Mouse (Mus musculus) neural tube, embryonic 14.5 days (tissue): ENCODE measurements around the gene Ppargc1a. TPM values are rescaled to one million over a fixed set of nuclear protein-coding genes. Genes with fewer than 3 reads are reported as not detected.
A peak's percentile ranks its signal among the peaks of the same experiment; 100 is the strongest.

Experiments used
- ATAC-seq: fragments of 200-750 bp; cut with Nextera tagmentation; 2 replicates; pipeline ENCODE4 v1.8.0; 2017; ENCODE audit warnings: low read depth, mild to moderate bottlenecking, moderate TSS enrichment, moderate library complexity
- H3K27ac ChIP-seq: fragments of 300-500 bp; sonication (generic); 2 replicates; pipeline ENCODE4 v1.5.1; 2014; ENCODE audit warnings: low read depth, mild to moderate bottlenecking, control low read depth, low read length, moderate library complexity, mixed read lengths
- H3K27me3 ChIP-seq: fragments of 300-500 bp; sonication (generic); 2 replicates; pipeline ENCODE4 v1.6.1; 2014; ENCODE audit warnings: low read length; ENCODE audit not compliant: control insufficient read depth, insufficient read depth
- H3K36me3 ChIP-seq: fragments of 300-500 bp; sonication (generic); 2 replicates; pipeline ENCODE4 v1.6.1; 2014; ENCODE audit warnings: low read length, mixed read lengths; ENCODE audit not compliant: control insufficient read depth, insufficient read depth
- H3K4me1 ChIP-seq: fragments of 300-500 bp; sonication (generic); 2 replicates; pipeline ENCODE4 v1.6.1; 2014; ENCODE audit warnings: low read length; ENCODE audit not compliant: control insufficient read depth, insufficient read depth
- H3K4me2 ChIP-seq: fragments of 300-500 bp; sonication (generic); 2 replicates; pipeline ENCODE4 v1.6.1; 2014; ENCODE audit warnings: mild to moderate bottlenecking, low read depth, low read length, control low read depth
- H3K4me3 ChIP-seq: fragments of 300-500 bp; sonication (generic); 2 replicates; pipeline ENCODE4 v1.5.1; 2014; ENCODE audit warnings: low read depth, low read length, control low read depth, mixed read lengths
- H3K9ac ChIP-seq: fragments of 300-500 bp; sonication (generic); replicated peaks from 2 replicates; pipeline ENCODE4 v1.6.1; 2014; ENCODE audit warnings: low read depth, mild to moderate bottlenecking, control low read depth, low read length, mixed read lengths
- H3K9me3 ChIP-seq: fragments of 300-500 bp; sonication (generic); 2 replicates; pipeline ENCODE4 v1.6.1; 2016; ENCODE audit warnings: low read length; ENCODE audit not compliant: control insufficient read depth
- WGBS: fragments of 180-500 bp; shearing (Covaris S2); extraction: QIAGEN DNeasy Blood & Tissue Kit; methylation state at CpG from one replicate; pipeline ENCODE4 v1.1.7; 2014; 5-methylcytosine and 5-hydroxymethylcytosine counted together
- polyA plus RNA-seq: library from polyadenylated mRNA; unstranded; fragments of >200 nt; fragmentation: Nextera tagmentation; extraction: Ambion mirVana; gene quantifications from 2 replicates; pipeline ENCODE4 v1.2.1, GENCODE M21; 2014

Gene Ppargc1a
- polyA plus RNA-seq, 1 experiment from 2014 or later: 23.3 TPM

DNA sequence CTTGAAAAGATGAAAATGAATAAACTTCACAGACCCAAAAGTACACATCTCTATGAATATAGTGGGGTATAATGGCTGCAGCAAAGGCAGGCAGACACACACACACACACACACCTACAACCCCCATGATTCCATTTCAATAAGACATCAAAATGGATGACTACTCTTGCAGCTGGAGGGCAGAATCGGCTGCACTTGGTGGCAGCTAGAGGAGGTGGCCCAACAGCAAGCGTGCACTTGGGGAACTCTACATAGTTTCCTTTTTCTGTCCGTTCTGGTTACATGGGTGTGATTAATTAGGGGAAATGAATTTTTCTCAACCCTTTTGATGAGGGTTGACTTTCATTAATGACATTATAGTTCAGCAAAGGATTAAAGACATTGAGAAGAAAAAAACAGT lies 4.0 kb downstream of the Ppargc1a start:
- Histone ChIP-seq H3K4me3 (no peak overlapping the region), H3K9me3 (no peaks in the 10 kb centered on the region), H3K36me3 (no peaks in the 10 kb centered on the region), H3K4me2 (no peak overlapping the region), H3K27ac (no peak overlapping the region), H3K9ac (no peak overlapping the region), H3K4me1 (no peaks in the 10 kb centered on the region), H3K27me3 (no peaks in the 10 kb centered on the region)
- ATAC-seq: no peak
- 88% methylated on average over 3 of the region's 3 CpGs for WGBS

DNA sequence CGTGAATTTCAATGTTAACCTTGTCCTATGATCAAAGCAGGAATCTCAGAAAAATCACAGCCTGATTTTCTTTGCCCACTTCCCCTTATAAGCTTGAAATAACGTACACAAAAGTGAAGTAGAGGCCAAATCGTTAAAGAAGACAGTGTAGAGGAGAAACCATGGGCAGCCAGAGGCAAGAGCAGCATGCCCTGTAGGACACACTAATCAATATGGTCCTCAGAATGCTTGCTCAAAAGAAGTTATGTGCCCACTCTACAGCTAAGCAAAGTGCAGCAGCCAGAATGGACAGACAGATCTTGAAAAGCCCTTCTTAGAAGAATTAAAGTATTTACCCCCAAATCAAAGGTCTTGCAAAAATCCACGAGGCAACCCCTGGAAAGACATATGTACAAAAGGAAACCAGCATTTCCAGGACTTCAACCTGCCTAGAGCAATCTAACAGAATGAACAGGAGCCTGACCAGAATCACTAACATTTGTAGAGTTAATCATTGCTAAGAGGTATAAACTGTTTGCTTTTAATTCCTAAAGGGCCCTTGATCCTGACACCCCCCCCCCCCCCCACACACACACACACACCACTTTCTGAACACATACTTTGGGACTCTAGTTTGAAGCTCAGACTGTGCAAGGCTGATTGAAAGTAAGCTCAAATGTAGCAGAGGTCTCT lies 9.8 kb downstream of the Ppargc1a start:
- Histone ChIP-seq H3K4me1 (peaks cover 10% of the 10 kb centered on the region), H3K27me3 (no peaks in the 10 kb centered on the region), H3K9ac (no peak overlapping the region), H3K9me3 (no peaks in the 10 kb centered on the region), H3K36me3 (no peaks in the 10 kb centered on the region), H3K4me3 (no peak overlapping the region), H3K27ac (no peak overlapping the region), H3K4me2 (no peak overlapping the region)
- WGBS: 75% methylated on average over 4 of the region's 4 CpGs
- no peak for ATAC-seq

DNA sequence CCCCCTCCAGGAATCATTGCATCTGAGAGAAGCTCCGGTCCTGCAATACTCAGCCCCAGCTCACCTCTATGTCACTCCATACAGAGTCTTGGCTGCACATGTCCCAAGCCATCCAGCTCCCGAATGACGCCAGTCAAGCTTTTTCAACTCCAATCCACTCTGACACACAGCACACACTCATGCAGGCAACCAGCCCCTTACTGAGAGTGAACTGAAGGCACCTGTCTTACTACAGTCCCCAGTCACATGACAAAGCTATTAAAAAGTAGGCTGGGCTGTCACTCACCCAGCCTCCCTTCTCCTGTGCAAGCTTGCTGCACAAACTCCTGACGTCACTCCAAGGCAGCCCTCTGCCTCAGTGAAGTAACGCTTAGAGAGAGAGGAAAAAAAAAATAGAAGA lies 13.9 kb downstream of the Ppargc1a start:
- Histone ChIP-seq H3K9ac (no peak overlapping the region), H3K27me3 (no peaks in the 10 kb centered on the region), H3K4me1 (peaks cover 10% of the 10 kb centered on the region), H3K36me3 (no peaks in the 10 kb centered on the region), H3K4me2 (peak overlapping the region; percentile 69), H3K27ac (no peak overlapping the region), H3K9me3 (no peaks in the 10 kb centered on the region), H3K4me3 (peak overlapping the region; percentile 34; the same call in 1 of the 2 replicates)
- ATAC-seq: peak; percentile 76
- WGBS: 4% methylated on average over 5 of the region's 5 CpGs

GRCm38 (mm10) chr5:51553251-51553650 lies 14.3 kb downstream of the Ppargc1a start:
- peaks cover 10% of the 10 kb centered on the region for H3K4me1 ChIP-seq
- no peaks in the 10 kb centered on the region for H3K9me3 ChIP-seq
- H3K4me2 ChIP-seq: peak overlapping the region; percentile 69
- WGBS: 5% methylated on average over 5 of the region's 5 CpGs
- H3K36me3 ChIP-seq: no peaks in the 10 kb centered on the region
- H3K9ac ChIP-seq: 0 out of 2 replicates have a peak overlapping the region, but pooled peaks have one; percentile 22
- H3K27me3 ChIP-seq: no peaks in the 10 kb centered on the region
- peak overlapping the region; percentile 34 for H3K4me3 ChIP-seq
- ATAC-seq: no peak
- H3K27ac ChIP-seq: no peak overlapping the region; the same call in 1 of the 2 replicates

- Histone ChIP-seq H3K4me2 (peak overlapping the region; percentile 69), H3K9me3 (no peaks in the 10 kb centered on the region), H3K36me3 (no peaks in the 10 kb centered on the region), H3K4me3 (peak overlapping the region; percentile 34), H3K4me1 (peaks cover 10% of the 10 kb centered on the region), H3K27ac (peak overlapping the region; percentile 35; the same call in 1 of the 2 replicates), H3K27me3 (no peaks in the 10 kb centered on the region), H3K9ac (0 out of 2 replicates have a peak overlapping the region, but pooled peaks have one; percentile 25)
- WGBS: under 1% methylated on average over 24 of the region's 24 CpGs
- ATAC-seq: peak; percentile 87
These were observed 14.9 kb downstream of the Ppargc1a start for GRCm38 (mm10) chr5:51552483-51553091.

- no peaks in the 10 kb centered on the region for H3K36me3 ChIP-seq
- peak overlapping the region; percentile 23; the same call in 1 of the 2 replicates for H3K27ac ChIP-seq
- peak; percentile 21; the same call in 1 of the 2 replicates for ATAC-seq
- H3K4me2 ChIP-seq: peak overlapping the region; percentile 69
- no peaks in the 10 kb centered on the region for H3K27me3 ChIP-seq
- H3K9ac ChIP-seq: peak overlapping the region; percentile 25; the same call in 1 of the 2 replicates
- WGBS: 11% methylated on average over 12 of the region's 12 CpGs
- H3K4me1 ChIP-seq: peaks cover 10% of the 10 kb centered on the region
- no peaks in the 10 kb centered on the region for H3K9me3 ChIP-seq
- peak overlapping the region; percentile 34 for H3K4me3 ChIP-seq
These were observed 15.6 kb downstream of the Ppargc1a start for GRCm38 (mm10) chr5:51551852-51552482.

DNA sequence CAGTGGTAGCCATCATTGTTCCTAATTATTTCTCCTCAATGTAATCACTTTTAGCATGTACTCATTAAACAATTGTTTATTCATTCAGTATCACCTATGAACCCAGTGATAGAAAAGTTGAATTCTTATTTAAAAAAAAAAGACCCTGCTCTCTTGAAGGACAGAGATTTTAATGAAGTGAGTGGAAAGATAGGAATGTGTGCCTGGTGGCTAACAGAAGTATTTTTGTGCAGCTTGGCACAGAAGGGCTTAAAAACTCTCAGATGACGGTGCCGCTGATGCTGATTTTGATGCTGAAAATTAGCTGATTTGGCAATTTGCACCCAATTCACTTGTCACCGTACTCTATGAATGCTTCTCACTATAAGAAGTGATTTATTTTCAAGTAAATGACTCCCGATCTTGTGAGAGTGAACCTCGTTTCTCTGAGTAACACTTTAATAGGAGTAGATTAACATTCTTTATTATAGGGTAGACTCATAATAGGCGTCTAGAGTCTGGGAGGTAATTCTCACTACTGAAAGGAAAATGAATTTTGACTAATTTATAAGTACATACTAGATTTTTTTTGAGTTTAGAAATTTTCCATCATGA lies 20.0 kb downstream of the Ppargc1a start:
- Histone ChIP-seq H3K9ac (no peak overlapping the region), H3K27ac (no peak overlapping the region), H3K27me3 (no peaks in the 10 kb centered on the region), H3K9me3 (no peaks in the 10 kb centered on the region), H3K36me3 (no peaks in the 10 kb centered on the region), H3K4me2 (no peak overlapping the region), H3K4me3 (no peak overlapping the region), H3K4me1 (peaks cover 4% of the 10 kb centered on the region; the same call in 1 of the 2 replicates)
- WGBS: 51% methylated on average over 6 of the region's 6 CpGs
- no peak for ATAC-seq

DNA sequence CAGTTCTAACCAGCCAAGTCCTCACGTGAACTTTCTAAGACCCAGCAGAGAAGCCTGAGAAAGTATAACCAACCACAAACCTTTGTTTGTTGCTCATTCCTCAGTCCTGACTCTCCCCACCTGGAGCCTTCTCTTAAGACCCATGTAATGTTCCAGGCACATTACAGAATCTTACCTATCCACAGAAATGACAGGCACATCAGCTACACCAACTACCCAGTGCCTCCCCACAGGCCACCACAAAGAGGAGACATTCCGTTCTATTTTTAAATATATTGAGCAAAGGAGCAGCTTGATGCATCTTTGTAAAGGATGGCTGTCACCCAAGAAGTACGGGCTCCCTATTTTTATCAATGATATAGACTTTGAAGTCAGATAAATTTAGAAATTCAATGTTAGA lies 20.7 kb downstream of the Ppargc1a start:
- H3K27me3 ChIP-seq: no peaks in the 10 kb centered on the region
- no peaks in the 10 kb centered on the region for H3K9me3 ChIP-seq
- no peak for ATAC-seq
- WGBS: 89% methylated on average over 3 of the region's 3 CpGs
- no peaks in the 10 kb centered on the region for H3K36me3 ChIP-seq
- no peak overlapping the region for H3K9ac ChIP-seq
- peaks cover 4% of the 10 kb centered on the region; the same call in 1 of the 2 replicates for H3K4me1 ChIP-seq
- H3K27ac ChIP-seq: no peak overlapping the region
- no peak overlapping the region for H3K4me3 ChIP-seq
- no peak overlapping the region for H3K4me2 ChIP-seq
